Mouse (Mus musculus) brain, embryonic 14.5 days (tissue): ENCODE results near the gene Slc4a5. TPM values are rescaled to one million over a fixed set of nuclear protein-coding genes. Genes with fewer than 3 reads are reported as not detected.

Source experiments
- DNase-seq: peaks from one replicate; pipeline ENCODE4 v3.0.0-alpha.2; 2011; ENCODE audit warnings: low read depth
- CTCF ChIP-seq: fragments of 200-500 bp; IDR thresholded peaks from 2 replicates; pipeline ENCODE4 v1.5.1; 2012; ENCODE audit warnings: inconsistent platforms, mild to moderate bottlenecking, moderate library complexity, borderline replicate concordance; ENCODE audit not compliant: insufficient read depth, insufficient read length; ENCODE audit errors: extremely low read depth
- POLR2A ChIP-seq: fragments of 200-500 bp; IDR thresholded peaks from 2 replicates; pipeline ENCODE4 v1.6.1; 2012; ENCODE audit warnings: mild to moderate bottlenecking, inconsistent platforms, borderline replicate concordance; ENCODE audit not compliant: poor library complexity, insufficient read depth, insufficient read length, severe bottlenecking; ENCODE audit errors: extremely low read depth
- polyA plus RNA-seq: library from polyadenylated mRNA; depleted of rRNA; stranded (reverse); fragments of >200 nt; gene quantifications from 2 replicates; pipeline ENCODE4 v1.2.3, GENCODE M21; 2012

Gene Slc4a5
- polyA plus RNA-seq, 1 experiment: 7.0 TPM

- no peak for DNase-seq
- TF ChIP-seq CTCF (no peak), POLR2A (no peak)
Observed at GRCm38 (mm10) chr6:83315293-83315692, 95.7 kb downstream of the Slc4a5 start.

GRCm38 (mm10) chr6:83316022-83316421 lies 96.4 kb downstream of the Slc4a5 start:
- no peak for TF ChIP-seq CTCF
- TF ChIP-seq POLR2A: no peak

GRCm38 (mm10) chr6:83317108-83317741 lies 97.6 kb downstream of the Slc4a5 start:
- DNase-seq: peak; percentile 97
- TF ChIP-seq POLR2A (peak; percentile 81), CTCF (peak; percentile 82)

More at GRCm38 (mm10) chr6:83316022-83316421, 96.4 kb downstream of the Slc4a5 start:
- peak; percentile 65 for DNase-seq

GRCm38 (mm10) chr6:83321927-83322326 lies 102.3 kb downstream of the Slc4a5 start:
- no peak for TF ChIP-seq POLR2A
- TF ChIP-seq CTCF: no peak
- DNase-seq: no peak

- no peak for DNase-seq
- TF ChIP-seq CTCF (no peak), POLR2A (no peak)
Observed at GRCm38 (mm10) chr6:83322794-83323193, 103.2 kb downstream of the Slc4a5 start.

GRCm38 (mm10) chr6:83323652-83324419 lies 104.2 kb downstream of the Slc4a5 start:
- DNase-seq: no peak
- TF ChIP-seq CTCF: no peak
- no peak for TF ChIP-seq POLR2A

GRCm38 (mm10) chr6:83325525-83326393 lies 106.1 kb downstream of the Slc4a5 start, which contains the start of the genes Mthfd2 and Mob1a:
Gene Mthfd2, minus strand, starts transcription at chr6:83325908.
Gene Mob1a, plus strand, starts transcription at chr6:83326016.
- peak; percentile 98 for DNase-seq
- TF ChIP-seq POLR2A: peak; percentile 89
- no peak for TF ChIP-seq CTCF

- TF ChIP-seq CTCF (no peak), POLR2A (no peak)
Observed at GRCm38 (mm10) chr6:83326394-83326736, 106.7 kb downstream of the Slc4a5 start.

GRCm38 (mm10) chr6:83326761-83327160 lies 107.1 kb downstream of the Slc4a5 start:
- TF ChIP-seq POLR2A: no peak
- TF ChIP-seq CTCF: no peak

More at GRCm38 (mm10) chr6:83326394-83326736, 106.7 kb downstream of the Slc4a5 start:
- DNase-seq: no peak

GRCm38 (mm10) chr6:83327591-83328190 lies 108.1 kb downstream of the Slc4a5 start:
- DNase-seq: no peak
- TF ChIP-seq CTCF (no peak), POLR2A (no peak)

More at GRCm38 (mm10) chr6:83326761-83327160, 107.1 kb downstream of the Slc4a5 start:
- DNase-seq: no peak
